Mouse (Mus musculus): ENCODE results near the gene Ascl2.

DNA sequence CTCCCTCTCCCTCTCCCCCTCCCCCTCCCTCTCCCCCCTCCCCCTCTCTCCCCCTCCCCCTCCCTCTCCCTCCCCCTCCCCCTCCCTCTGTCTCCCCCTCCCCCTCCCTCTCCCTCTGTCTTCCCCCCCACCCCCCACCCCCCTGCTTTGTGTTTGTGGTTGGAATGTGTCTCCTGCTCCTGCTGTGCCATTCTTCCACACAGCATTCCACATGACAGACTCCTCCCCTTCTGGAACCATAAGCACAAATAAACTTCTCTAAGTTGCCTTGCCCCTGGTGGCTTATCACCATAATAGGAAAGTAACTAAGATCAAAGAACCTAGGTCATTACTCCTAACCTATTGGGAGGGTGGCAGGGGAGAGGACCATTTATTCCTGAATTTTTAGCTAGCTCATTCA, 31.4 kb downstream of the Ascl2 start:
- no peak for TF ChIP-seq CTCF (IDR thresholded peaks at IDR 0.05; ENCODE audit: control insufficient read depth, insufficient read depth, insufficient read length)
- no peak for TF ChIP-seq USF1 (IDR thresholded peaks at IDR 0.05; ENCODE audit: low read depth)

Data from C2C12 (cell line).